Mouse (Mus musculus): ENCODE data around the gene 4932438H23Rik.
A peak's percentile ranks its signal among the peaks of the same experiment; 100 is the strongest.
"Not testable (repeated sequence)": the region's sequence is repeated elsewhere in the genome, so short reads cannot be mapped to it uniquely, and the experiment has no call there.

Gene 4932438H23Rik

GRCm38 (mm10) chr16:91097858-91098257 is 2.9 kb upstream of the 4932438H23Rik start:
- no peak for DNase-seq

- no peak for DNase-seq
These were observed 2.1 kb upstream of the 4932438H23Rik start for GRCm38 (mm10) chr16:91096984-91097506.

- no peak for DNase-seq
These were observed 1.1 kb upstream of the 4932438H23Rik start for GRCm38 (mm10) chr16:91096016-91096415.

GRCm38 (mm10) chr16:91086642-91087306 is 8.1 kb downstream of the 4932438H23Rik start:
- no peak for DNase-seq

DNA sequence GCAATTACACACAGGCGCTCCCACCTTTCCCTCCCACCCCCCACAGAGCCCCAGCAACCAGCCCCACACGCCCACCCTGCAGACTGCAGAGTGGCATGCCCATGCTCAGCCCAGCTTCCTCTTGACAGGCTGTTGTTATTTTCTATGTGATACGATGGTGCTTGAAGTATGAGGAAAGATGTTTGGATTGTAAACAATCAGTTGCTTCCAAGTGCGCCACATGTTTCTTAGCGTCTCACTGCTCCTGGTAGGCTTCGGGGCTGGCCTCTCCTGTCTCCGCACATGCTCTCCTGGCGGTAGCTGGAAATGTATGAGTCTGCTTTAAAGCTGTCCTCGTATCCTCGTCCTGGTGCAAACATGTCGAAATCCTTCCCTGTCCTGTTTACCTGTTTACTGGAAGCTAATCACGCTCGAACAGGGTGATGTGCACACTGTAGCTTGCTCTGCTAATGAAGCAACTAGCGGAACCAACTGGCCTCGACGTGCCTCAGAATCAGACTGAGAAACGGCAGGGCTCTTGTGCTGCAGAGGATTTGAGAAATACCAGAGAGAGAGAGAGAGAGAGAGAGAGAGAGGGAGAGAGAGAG is 9.6 kb downstream of the 4932438H23Rik start:
- DNase-seq = no peak

- no peak for DNase-seq
These were observed 10.3 kb downstream of the 4932438H23Rik start for GRCm38 (mm10) chr16:91084307-91085238.

DNA sequence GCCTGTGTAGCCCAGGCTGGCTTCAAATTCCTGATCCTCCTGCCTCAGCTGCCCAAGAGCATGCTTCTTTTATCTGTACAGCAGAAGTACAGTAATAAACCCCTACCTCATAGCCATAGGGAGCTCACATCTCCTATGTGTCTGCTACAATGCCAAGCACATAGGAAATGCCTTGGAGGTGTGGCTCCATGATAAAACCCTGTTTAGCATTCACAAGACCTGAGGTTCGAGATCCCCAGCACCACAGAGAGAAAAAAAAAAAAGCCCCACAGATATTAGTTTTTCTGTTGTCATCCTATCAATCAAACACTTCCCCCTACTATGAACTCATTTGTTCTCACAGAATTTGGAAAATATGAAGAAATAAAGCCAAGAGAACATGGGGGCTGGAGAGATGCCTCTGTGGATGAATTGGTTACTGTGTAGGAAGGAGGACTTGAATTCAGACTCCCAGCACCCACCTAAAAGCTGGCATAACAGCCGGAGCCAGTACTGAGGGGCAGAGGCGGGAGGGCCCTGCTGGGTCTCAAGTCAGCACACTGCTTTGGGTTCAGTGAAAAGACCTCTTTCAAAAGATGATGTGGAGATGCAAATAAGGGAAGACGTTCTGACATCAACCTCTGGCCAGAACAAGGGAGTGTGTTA is 11.8 kb downstream of the 4932438H23Rik start:
- no peak for DNase-seq

DNA sequence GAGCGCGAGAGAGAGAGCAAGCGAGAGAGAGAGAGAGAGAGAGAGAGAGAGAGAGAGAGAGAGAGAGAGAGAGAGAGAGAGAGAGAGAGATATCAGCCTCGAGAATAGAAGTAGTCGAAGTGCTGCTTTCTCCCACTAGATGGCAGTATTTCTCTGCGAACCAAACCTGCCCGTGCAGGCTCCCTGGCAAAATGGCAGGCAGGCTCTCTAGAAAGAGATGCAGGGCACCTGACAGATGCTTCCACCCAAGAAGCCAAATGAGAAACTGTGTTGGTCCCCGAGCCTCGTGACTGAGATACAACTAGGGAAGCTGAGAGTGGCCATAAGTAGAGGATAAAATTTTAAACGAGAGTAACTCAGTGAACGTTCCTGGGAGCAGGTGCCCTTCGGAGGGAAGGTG is 13.4 kb downstream of the 4932438H23Rik start:
- DNase-seq = peak; percentile 76

GRCm38 (mm10) chr16:91076180-91076579 is 18.7 kb downstream of the 4932438H23Rik start:
- DNase-seq = no peak

DNA sequence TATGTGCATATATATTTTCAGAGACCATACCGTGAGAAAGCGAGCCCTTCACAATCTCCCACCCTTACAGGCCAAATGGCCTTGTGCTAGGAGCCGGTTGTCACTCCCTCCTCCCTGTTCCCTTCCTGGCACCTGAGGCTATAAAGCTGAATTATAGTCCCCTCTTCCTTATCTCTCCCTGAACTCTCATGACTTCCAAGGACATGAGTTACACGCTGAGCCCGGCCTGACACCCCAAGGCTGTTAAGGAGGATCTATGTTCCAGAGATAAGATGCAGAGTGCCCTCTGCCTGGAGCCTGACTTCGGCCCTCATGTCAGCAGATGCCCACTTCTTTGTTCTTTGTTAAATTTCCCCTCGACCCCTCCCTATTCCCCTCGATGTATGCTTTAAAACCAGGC is 19.5 kb downstream of the 4932438H23Rik start:
- not testable (repeated sequence) for DNase-seq

DNA sequence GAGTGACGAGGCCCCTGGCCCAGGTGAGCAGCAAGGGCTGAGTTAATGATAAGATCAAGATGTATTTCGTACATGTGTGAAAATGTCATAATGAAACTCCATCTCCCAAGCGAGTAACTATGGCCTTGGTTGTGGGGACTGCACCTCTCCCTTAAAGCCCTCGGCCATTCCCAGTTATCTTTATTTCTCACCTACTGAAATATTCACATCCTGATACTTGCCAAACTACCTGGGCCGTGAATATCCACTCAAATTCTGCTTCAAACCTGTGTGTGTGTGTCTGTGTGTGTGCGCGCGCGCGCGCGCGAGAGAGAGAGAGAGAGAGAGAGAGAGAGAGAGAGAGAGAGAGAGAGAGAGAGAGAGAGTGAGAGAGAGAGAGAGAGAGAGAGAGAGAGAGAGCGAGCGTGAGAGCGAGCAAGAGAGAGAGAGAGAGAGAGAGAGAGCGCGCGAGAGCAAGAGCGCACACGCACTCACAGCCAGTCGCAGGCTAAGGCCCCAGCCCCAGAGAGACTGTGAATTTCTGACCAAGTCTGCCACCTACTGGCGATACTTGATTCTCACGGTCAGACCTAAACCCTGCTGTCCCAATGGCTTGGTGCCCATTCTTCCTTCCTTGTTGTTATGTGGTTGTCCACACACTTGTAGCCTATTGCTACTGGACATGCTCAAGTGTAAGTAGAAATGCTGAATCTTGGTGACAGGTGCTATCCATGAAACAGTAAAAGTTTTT is 21.6 kb downstream of the 4932438H23Rik start:
- DNase-seq = peak; percentile 91

DNA sequence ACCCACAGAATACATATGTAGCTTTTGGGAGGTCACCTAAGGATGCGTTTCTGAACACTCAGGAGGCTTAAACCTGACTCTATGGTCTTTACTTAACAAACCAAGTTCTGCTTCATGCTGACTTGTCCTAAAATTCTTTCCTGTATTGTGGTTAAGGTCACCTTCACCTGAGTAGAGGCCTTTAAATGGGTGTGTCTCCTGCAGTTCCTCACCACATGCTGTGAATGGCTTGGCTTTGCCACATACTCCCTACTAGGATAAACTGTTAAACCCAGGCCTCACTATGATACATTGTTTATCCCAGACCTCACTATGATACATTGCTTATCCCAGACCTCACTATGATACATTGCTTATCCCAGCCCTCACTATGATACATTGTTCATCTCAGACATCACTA is 22.7 kb downstream of the 4932438H23Rik start:
- DNase-seq = no peak

DNA sequence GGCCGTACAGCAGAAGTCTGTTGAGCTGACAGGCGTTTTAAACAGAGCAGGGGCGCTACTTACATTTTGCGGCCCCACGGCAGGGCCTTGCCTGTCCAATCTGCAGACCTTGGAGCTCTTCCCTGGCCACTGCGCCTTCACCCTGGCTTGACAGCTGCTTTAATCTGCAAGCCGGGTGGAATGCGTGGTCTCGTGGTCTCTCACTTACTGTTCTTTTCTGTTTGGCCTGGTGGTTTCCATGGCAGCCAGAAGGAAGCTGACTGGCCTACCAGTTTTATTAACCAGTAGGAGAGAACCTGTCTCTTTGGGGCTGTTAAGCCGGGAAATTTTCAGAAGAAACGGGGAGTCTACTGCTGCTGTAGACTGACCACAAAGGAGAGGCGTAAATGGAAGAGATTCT is 26.0 kb downstream of the 4932438H23Rik start:
- peak; percentile 35 for DNase-seq

- DNase-seq = no peak
These were observed 27.8 kb downstream of the 4932438H23Rik start for GRCm38 (mm10) chr16:91067122-91067521.

- no peak for DNase-seq
These were observed 30.1 kb downstream of the 4932438H23Rik start for GRCm38 (mm10) chr16:91064583-91065365.

GRCm38 (mm10) chr16:91063786-91064185 is 31.1 kb downstream of the 4932438H23Rik start:
- DNase-seq = no peak

GRCm38 (mm10) chr16:91061531-91062318 is 33.2 kb downstream of the 4932438H23Rik start:
- no peak for DNase-seq

DNA sequence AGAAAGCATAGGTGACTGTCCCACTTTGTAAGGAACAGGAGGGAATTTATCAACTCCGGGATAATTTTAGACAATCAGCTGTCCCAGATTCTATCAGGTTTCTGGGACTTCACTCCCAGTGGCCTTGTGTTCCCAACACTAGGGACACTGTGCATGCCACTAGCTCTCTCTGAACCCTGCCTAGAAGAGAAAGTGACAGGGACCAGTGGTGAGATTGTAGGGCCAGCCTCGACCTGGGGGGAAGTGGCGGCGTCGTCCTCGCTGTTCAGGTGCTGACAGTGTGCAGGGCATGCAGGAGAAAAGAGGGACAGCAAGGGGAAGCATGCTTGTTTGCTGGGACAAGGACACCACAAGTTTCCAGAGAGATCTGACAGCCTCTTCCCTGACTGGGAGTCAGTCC is 37.2 kb downstream of the 4932438H23Rik start:
- no peak for DNase-seq

- DNase-seq = no peak
These were observed 37.7 kb downstream of the 4932438H23Rik start for GRCm38 (mm10) chr16:91057261-91057660.

- peak; percentile 85 for DNase-seq
These were observed 38.7 kb downstream of the 4932438H23Rik start for GRCm38 (mm10) chr16:91056043-91056821.
